Mouse (Mus musculus) myocyte (in vitro differentiated cells): ENCODE measurements around the gene Rpa2. TPM values are rescaled to one million over a fixed set of nuclear protein-coding genes. Genes with fewer than 3 reads are reported as not detected.
A peak's percentile ranks its signal among the peaks of the same experiment; 100 is the strongest.

Experiments
- H3K27me3 ChIP-seq: one replicate; pipeline ENCODE4 v1.6.1; 2011; ENCODE audit not compliant: control insufficient read depth, insufficient read depth, insufficient read length
- H3K36me3 ChIP-seq: one replicate; pipeline ENCODE4 v1.6.1; 2011; ENCODE audit not compliant: control insufficient read depth, insufficient read depth
- H3K4me2 ChIP-seq: one replicate; pipeline ENCODE4 v1.6.1; 2011; ENCODE audit warnings: low read depth, control low read depth
- H3K4me3 ChIP-seq: one replicate; pipeline ENCODE4 v1.5.1; 2011; ENCODE audit warnings: mild to moderate bottlenecking, control low read depth, moderate library complexity
- H3K79me2 ChIP-seq: one replicate; pipeline ENCODE4 v1.6.1; 2011; ENCODE audit not compliant: control insufficient read depth, insufficient read depth
- H3ac ChIP-seq: one replicate; pipeline ENCODE4 v1.6.1; 2011; ENCODE audit not compliant: control insufficient read depth, insufficient read length
- CEBPB ChIP-seq: IDR thresholded peaks from 2 replicates; pipeline ENCODE4 v1.6.1; 2011; ENCODE audit warnings: mild to moderate bottlenecking, moderate library complexity; ENCODE audit not compliant: poor library complexity, insufficient read depth, severe bottlenecking
- E2F4 ChIP-seq: IDR thresholded peaks from one replicate; pipeline ENCODE4 v1.6.1; 2011; ENCODE audit warnings: mild to moderate bottlenecking, control low read depth, moderate library complexity; ENCODE audit not compliant: insufficient read depth
- MAX ChIP-seq: IDR thresholded peaks from one replicate; pipeline ENCODE4 v1.6.1; 2011; ENCODE audit warnings: low read depth, mild to moderate bottlenecking, control low read depth
- MYOD1 ChIP-seq, 3 experiments: IDR thresholded peaks; one replicate each; pipeline ENCODE4 v1.6.1; 2011; ENCODE audit warnings: control low read depth in 2 of 3, low read depth in 2 of 3, mild to moderate bottlenecking in 2 of 3, moderate library complexity in 1 of 3; ENCODE audit not compliant: insufficient read length in 2 of 3, control insufficient read depth in 1 of 3
- MYOG ChIP-seq, 3 experiments: IDR thresholded peaks; one replicate each; pipeline ENCODE4 v1.6.1; 2011; ENCODE audit warnings: control low read depth in 2 of 3, low read depth in 2 of 3, mild to moderate bottlenecking in 2 of 3; ENCODE audit not compliant: insufficient read length in 2 of 3, control insufficient read depth in 1 of 3, insufficient read depth in 1 of 3
- POLR2A ChIP-seq: IDR thresholded peaks from one replicate; pipeline ENCODE4 v1.6.1; 2011; ENCODE audit warnings: low read depth, mild to moderate bottlenecking, control low read depth, moderate library complexity; ENCODE audit not compliant: insufficient read length
- POLR2AphosphoS2 ChIP-seq: IDR thresholded peaks from one replicate; pipeline ENCODE4 v1.6.1; 2011; ENCODE audit warnings: low read depth, control low read depth; ENCODE audit not compliant: insufficient read length
- REST ChIP-seq: IDR thresholded peaks from one replicate; pipeline ENCODE4 v1.6.1; 2011; ENCODE audit warnings: mild to moderate bottlenecking, control low read depth, moderate library complexity; ENCODE audit not compliant: insufficient read depth, insufficient read length
- SRF ChIP-seq: IDR thresholded peaks from one replicate; pipeline ENCODE4 v1.6.1; 2011; ENCODE audit warnings: low read depth; ENCODE audit not compliant: control insufficient read depth, insufficient read length
- TCF12 ChIP-seq: IDR thresholded peaks from one replicate; pipeline ENCODE4 v1.6.1; 2011; ENCODE audit warnings: mild to moderate bottlenecking, control low read depth; ENCODE audit not compliant: poor library complexity, insufficient read depth, severe bottlenecking
- TCF3 ChIP-seq: IDR thresholded peaks from one replicate; pipeline ENCODE4 v1.6.1; 2011; ENCODE audit warnings: low read depth, control low read depth; ENCODE audit not compliant: insufficient read length
- USF1 ChIP-seq: IDR thresholded peaks from one replicate; pipeline ENCODE4 v1.6.1; 2011; ENCODE audit warnings: low read depth, mild to moderate bottlenecking, control low read depth, moderate library complexity
- polyA plus RNA-seq: library from polyadenylated mRNA; unstranded; fragments of >200 nt; fragmentation: generic; extraction: Trizol; gene quantifications from one replicate; pipeline ENCODE4 v1.2.1, GENCODE M21; 2012; ENCODE audit warnings: missing spikeins

The Rpa2 gene
- polyA plus RNA-seq, 1 experiment, result 13.9 TPM

GRCm38 (mm10) chr4:132748778-132749177 is 19.4 kb upstream of the Rpa2 start:
- H3K27me3 ChIP-seq, result no peaks in the 10 kb centered on the region
- H3K36me3 ChIP-seq, result no peaks in the 10 kb centered on the region
- TF ChIP-seq MYOG (IDR thresholded peaks at IDR 0.05; ENCODE audit: control insufficient read depth in 1 of 3, insufficient read depth in 1 of 3, insufficient read length in 2 of 3, low read depth in 2 of 3) (peak in 2 of 3 experiments; percentile 51 to 69), TCF3 (no peak), REST (no peak), MYOD1 (IDR thresholded peaks at IDR 0.05; ENCODE audit: control insufficient read depth in 1 of 3, insufficient read length in 2 of 3, low read depth in 2 of 3) (peak in 1 of 3 experiments; percentile 32)
- H3ac ChIP-seq, result no peak overlapping the region
- H3K79me2 ChIP-seq, result no peaks in the 10 kb centered on the region
- H3K4me3 ChIP-seq, result no peak overlapping the region
- peak overlapping the region; percentile 13 for H3K4me2 ChIP-seq

GRCm38 (mm10) chr4:132749258-132749982 is 18.7 kb upstream of the Rpa2 start:
- Histone ChIP-seq H3K4me3 (no peak overlapping the region), H3K27me3 (no peaks in the 10 kb centered on the region), H3K79me2 (no peaks in the 10 kb centered on the region), H3K36me3 (no peaks in the 10 kb centered on the region), H3ac (no peak overlapping the region), H3K4me2 (peak overlapping the region; percentile 13)
- TF ChIP-seq MYOG (IDR thresholded peaks at IDR 0.05; ENCODE audit: control insufficient read depth in 1 of 3, insufficient read depth in 1 of 3, insufficient read length in 2 of 3, low read depth in 2 of 3) (no peak), POLR2AphosphoS2 (no peak), CEBPB (no peak), MAX (no peak), TCF3 (no peak), MYOD1 (IDR thresholded peaks at IDR 0.05; ENCODE audit: control insufficient read depth in 1 of 3, insufficient read length in 2 of 3, low read depth in 2 of 3) (no peak), SRF (no peak), POLR2A (no peak), TCF12 (no peak), REST (no peak), USF1 (no peak), E2F4 (no peak)

GRCm38 (mm10) chr4:132752992-132753391 is 15.1 kb upstream of the Rpa2 start:
- no peaks in the 10 kb centered on the region for H3K79me2 ChIP-seq
- no peaks in the 10 kb centered on the region for H3K36me3 ChIP-seq
- no peak overlapping the region for H3K4me3 ChIP-seq
- H3K27me3 ChIP-seq, result no peaks in the 10 kb centered on the region
- TF ChIP-seq E2F4 (no peak), SRF (no peak)
- no peak overlapping the region for H3ac ChIP-seq
- no peak overlapping the region for H3K4me2 ChIP-seq

GRCm38 (mm10) chr4:132756974-132757373 is 11.2 kb upstream of the Rpa2 start, which contains the start of gene Smpdl3b:
Gene Smpdl3b (minus strand): TSS chr4:132757252.
- H3K27me3 ChIP-seq, result no peaks in the 10 kb centered on the region
- no peak within 1 kb of the TSS for H3ac ChIP-seq
- H3K36me3 ChIP-seq, result no peaks in the 10 kb centered on the region
- H3K4me2 ChIP-seq, result peak within 1 kb of the TSS; percentile 95
- H3K79me2 ChIP-seq, result no peaks in the 10 kb centered on the region
- peak within 1 kb of the TSS; percentile 34 for H3K4me3 ChIP-seq
- TF ChIP-seq MAX (peak; percentile 65), MYOD1 (IDR thresholded peaks at IDR 0.05; ENCODE audit: control insufficient read depth in 1 of 3, insufficient read length in 2 of 3, low read depth in 2 of 3) (no peak), USF1 (peak; percentile 32), TCF12 (no peak), POLR2A (peak; percentile 53), TCF3 (no peak), REST (no peak), E2F4 (no peak), POLR2AphosphoS2 (no peak), MYOG (IDR thresholded peaks at IDR 0.05; ENCODE audit: control insufficient read depth in 1 of 3, insufficient read depth in 1 of 3, insufficient read length in 2 of 3, low read depth in 2 of 3) (no peak), SRF (no peak)

- TF ChIP-seq MYOG (IDR thresholded peaks at IDR 0.05; ENCODE audit: control insufficient read depth in 1 of 3, insufficient read depth in 1 of 3, insufficient read length in 2 of 3, low read depth in 2 of 3), result no peak
- no peak for TF ChIP-seq TCF12
- no peak for TF ChIP-seq MYOD1 (IDR thresholded peaks at IDR 0.05; ENCODE audit: control insufficient read depth in 1 of 3, insufficient read length in 2 of 3, low read depth in 2 of 3)
- TF ChIP-seq SRF, result no peak
- TF ChIP-seq POLR2A, result no peak
- no peak for TF ChIP-seq REST
- TF ChIP-seq POLR2AphosphoS2, result no peak
- TF ChIP-seq E2F4, result no peak
- TF ChIP-seq MAX, result no peak
- TF ChIP-seq TCF3, result no peak
- no peak for TF ChIP-seq CEBPB
- TF ChIP-seq USF1, result no peak
- no peaks in the 10 kb centered on the region for H3K79me2 ChIP-seq
- H3ac ChIP-seq, result no peak overlapping the region
- no peaks in the 10 kb centered on the region for H3K36me3 ChIP-seq
- H3K4me2 ChIP-seq, result peak overlapping the region; percentile 95
- H3K27me3 ChIP-seq, result no peaks in the 10 kb centered on the region
- peak overlapping the region; percentile 34 for H3K4me3 ChIP-seq
Observed at GRCm38 (mm10) chr4:132757633-132758351, 10.3 kb upstream of the Rpa2 start.
